Mouse (Mus musculus): ENCODE measurements around the gene Sars2. TPM values are rescaled to one million over a fixed set of nuclear protein-coding genes. Genes with fewer than 3 reads are reported as not detected.

Sars2 gene
- total RNA-seq, 2 experiments from 2014 or later, result 8.1 to 15.7 TPM

- peak; percentile 62 for ATAC-seq (replicated peaks; ENCODE audit: poor library complexity)
These were observed 61.2 kb downstream of the Sars2 start for GRCm38 (mm10) chr7:28802846-28803588.

Other genes starting within 250 kb of the Sars2 start
- not detected in 2 replicates for gene Ifnl2, start 231.5 kb upstream of the Sars2 start, total RNA-seq (2015)
- not detected in 2 replicates for gene Ifnl2, start 231.5 kb upstream of the Sars2 start, total RNA-seq (2017)
- not detected in 2 replicates for gene Ifnl3, start 219.2 kb upstream of the Sars2 start, total RNA-seq (2015)
- gene Ifnl3, start 219.2 kb upstream of the Sars2 start, total RNA-seq (2017), result not detected in 2 replicates
- not detected in 2 replicates for gene Sycn, start 201.1 kb upstream of the Sars2 start, total RNA-seq (2015)
- not detected in 2 replicates for gene Sycn, start 201.1 kb upstream of the Sars2 start, total RNA-seq (2017)
- gene Nccrp1, start 194.7 kb upstream of the Sars2 start, total RNA-seq (2015), result not detected in 2 replicates
- not detected in 2 replicates for gene Nccrp1, start 194.7 kb upstream of the Sars2 start, total RNA-seq (2017)
- gene Samd4b, start 143.8 kb upstream of the Sars2 start, total RNA-seq (2015), result 20.7 TPM in 2 replicates
- 2.7 and 4.3 TPM in 2 replicates for gene Samd4b, start 143.8 kb upstream of the Sars2 start, total RNA-seq (2017)
- gene Pak4, start 143.8 kb upstream of the Sars2 start, total RNA-seq (2015), result 5.6 and 6.4 TPM in 2 replicates
- gene Pak4, start 143.8 kb upstream of the Sars2 start, total RNA-seq (2017), result 3.3 and 3.9 TPM in 2 replicates
- gene Acp7, start 110.7 kb upstream of the Sars2 start, total RNA-seq (2015), result not detected in 2 replicates
- gene Acp7, start 110.7 kb upstream of the Sars2 start, total RNA-seq (2017), result not detected in 2 replicates
- 1.1 and 1.4 TPM in 2 replicates for gene Fbxo27, start 49.1 kb upstream of the Sars2 start, total RNA-seq (2015)
- 0.24 and 0.75 TPM in 2 replicates for gene Fbxo27, start 49.1 kb upstream of the Sars2 start, total RNA-seq (2017)
- gene Fbxo17, start 25.2 kb upstream of the Sars2 start, total RNA-seq (2015), result 1.6 and 2.2 TPM in 2 replicates
- 1.7 and 4.1 TPM in 2 replicates for gene Fbxo17, start 25.2 kb upstream of the Sars2 start, total RNA-seq (2017)
- gene Mrps12, start 172 bp upstream of the Sars2 start, total RNA-seq (2015), result 104 and 122 TPM in 2 replicates
- gene Mrps12, start 172 bp upstream of the Sars2 start, total RNA-seq (2017), result 44.1 and 59.1 TPM in 2 replicates
- not detected in 2 replicates for gene Ccer2, start 14.2 kb downstream of the Sars2 start, total RNA-seq (2015)
- gene Ccer2, start 14.2 kb downstream of the Sars2 start, total RNA-seq (2017), result not detected in 2 replicates
- gene Sirt2, start 24.7 kb downstream of the Sars2 start, total RNA-seq (2015), result 41.4 and 47.5 TPM in 2 replicates
- 19.2 and 21.1 TPM in 2 replicates for gene Sirt2, start 24.7 kb downstream of the Sars2 start, total RNA-seq (2017)
- 14.7 and 18.4 TPM in 2 replicates for gene Nfkbib, start 25.5 kb downstream of the Sars2 start, total RNA-seq (2015)
- 12.3 and 15.7 TPM in 2 replicates for gene Nfkbib, start 25.5 kb downstream of the Sars2 start, total RNA-seq (2017)
- 47.6 and 48.3 TPM in 2 replicates for gene Rinl, start 47.0 kb downstream of the Sars2 start, total RNA-seq (2015)
- gene Rinl, start 47.0 kb downstream of the Sars2 start, total RNA-seq (2017), result 53.9 and 56.3 TPM in 2 replicates
- gene Hnrnpl, start 66.5 kb downstream of the Sars2 start, total RNA-seq (2015), result 419 and 433 TPM in 2 replicates
- gene Hnrnpl, start 66.5 kb downstream of the Sars2 start, total RNA-seq (2017), result 342 and 343 TPM in 2 replicates
- 139 and 180 TPM in 2 replicates for gene Ech1, start 83.2 kb downstream of the Sars2 start, total RNA-seq (2015)
- gene Ech1, start 83.2 kb downstream of the Sars2 start, total RNA-seq (2017), result 93.3 and 110 TPM in 2 replicates
- gene Lgals4, start 91.9 kb downstream of the Sars2 start, total RNA-seq (2015), result 16.1 and 22.9 TPM in 2 replicates
- 4.3 and 7.0 TPM in 2 replicates for gene Lgals4, start 91.9 kb downstream of the Sars2 start, total RNA-seq (2017)
- 0.52 TPM in 1 of 2 replicates, not detected in the other for gene Lgals7, start 121.9 kb downstream of the Sars2 start, total RNA-seq (2015)
- not detected in 2 replicates for gene Lgals7, start 121.9 kb downstream of the Sars2 start, total RNA-seq (2017)
- gene Capn12, start 139.4 kb downstream of the Sars2 start, total RNA-seq (2015), result not detected in 2 replicates
- gene Capn12, start 139.4 kb downstream of the Sars2 start, total RNA-seq (2017), result 0.24 TPM in 1 of 2 replicates, not detected in the other
- gene Actn4, start 220.3 kb downstream of the Sars2 start, total RNA-seq (2015), result 86.4 and 87.2 TPM in 2 replicates
- 47.1 and 49.5 TPM in 2 replicates for gene Actn4, start 220.3 kb downstream of the Sars2 start, total RNA-seq (2017)
- gene Eif3k, start 239.9 kb downstream of the Sars2 start, total RNA-seq (2015), result 248 and 305 TPM in 2 replicates
- 384 and 406 TPM in 2 replicates for gene Eif3k, start 239.9 kb downstream of the Sars2 start, total RNA-seq (2017)
- 38.5 and 49.8 TPM in 2 replicates for gene Map4k1, start 240.1 kb downstream of the Sars2 start, total RNA-seq (2015)
- gene Map4k1, start 240.1 kb downstream of the Sars2 start, total RNA-seq (2017), result 62.8 and 65.6 TPM in 2 replicates